Mouse (Mus musculus) CD8-positive naive resting alpha-beta T cell, adult 2 months (primary cell): ENCODE data around the gene Mcu.

ENCODE experiments used
- DNase-seq, 2 experiments: peaks; one replicate each; pipeline ENCODE4 v3.0.0; 2022; ENCODE audit warnings: low read depth in 2 of 2, low spot score in 2 of 2

The Mcu gene

GRCm38 (mm10) chr10:59570780-59571179 is 45.7 kb downstream of the Mcu start:
- no peak for DNase-seq

GRCm38 (mm10) chr10:59570360-59570759 is 46.1 kb downstream of the Mcu start:
- no peak for DNase-seq

GRCm38 (mm10) chr10:59569481-59569869 is 47.0 kb downstream of the Mcu start:
- no peak for DNase-seq

- DNase-seq = no peak
Measured at GRCm38 (mm10) chr10:59568665-59569480, 47.6 kb downstream of the Mcu start.

GRCm38 (mm10) chr10:59566968-59567367 is 49.5 kb downstream of the Mcu start:
- DNase-seq = no peak

GRCm38 (mm10) chr10:59565995-59566410 is 50.5 kb downstream of the Mcu start:
- DNase-seq = no peak

- DNase-seq = no peak
Measured at GRCm38 (mm10) chr10:59564551-59564950, 51.9 kb downstream of the Mcu start.

GRCm38 (mm10) chr10:59562511-59562910 is 54.0 kb downstream of the Mcu start:
- no peak for DNase-seq

- DNase-seq = no peak
Measured at GRCm38 (mm10) chr10:59560126-59560525, 56.4 kb downstream of the Mcu start.

- no peak for DNase-seq
Measured at GRCm38 (mm10) chr10:59558602-59559001, 57.9 kb downstream of the Mcu start.

- DNase-seq = no peak
Measured at GRCm38 (mm10) chr10:59558164-59558563, 58.3 kb downstream of the Mcu start.

GRCm38 (mm10) chr10:59556541-59556940 is 60.0 kb downstream of the Mcu start:
- no peak for DNase-seq

GRCm38 (mm10) chr10:59554243-59554642 is 62.2 kb downstream of the Mcu start:
- DNase-seq = no peak

GRCm38 (mm10) chr10:59552456-59552855 is 64.0 kb downstream of the Mcu start:
- no peak for DNase-seq

- DNase-seq = no peak
Measured at GRCm38 (mm10) chr10:59548768-59549333, 67.6 kb downstream of the Mcu start.

- no peak for DNase-seq
Measured at GRCm38 (mm10) chr10:59548211-59548610, 68.3 kb downstream of the Mcu start.

GRCm38 (mm10) chr10:59547426-59547825 is 69.1 kb downstream of the Mcu start:
- DNase-seq = no peak

GRCm38 (mm10) chr10:59545169-59545568 is 71.3 kb downstream of the Mcu start:
- no peak for DNase-seq

- no peak for DNase-seq
Measured at GRCm38 (mm10) chr10:59543351-59543750, 73.1 kb downstream of the Mcu start.

GRCm38 (mm10) chr10:59541466-59541865 is 75.0 kb downstream of the Mcu start:
- no peak for DNase-seq

GRCm38 (mm10) chr10:59540596-59540995 is 75.9 kb downstream of the Mcu start:
- no peak for DNase-seq

- DNase-seq = no peak
Measured at GRCm38 (mm10) chr10:59540081-59540480, 76.4 kb downstream of the Mcu start.

GRCm38 (mm10) chr10:59539533-59539875 is 77.0 kb downstream of the Mcu start:
- no peak for DNase-seq
